Mouse (Mus musculus) fat pad, adult 2 months (tissue): ENCODE measurements around the gene Tctn1.

Source experiments
- DNase-seq: peaks from one replicate; pipeline ENCODE4 v3.0.0-alpha.2; 2011; ENCODE audit warnings: low read depth, low spot score; ENCODE audit errors: extremely low read depth

The Tctn1 gene

GRCm38 (mm10) chr5:122285767-122286150 is 21.5 kb upstream of the Tctn1 start:
- DNase-seq, result no peak

GRCm38 (mm10) chr5:122285029-122285766 is 20.9 kb upstream of the Tctn1 start:
- no peak for DNase-seq

DNA sequence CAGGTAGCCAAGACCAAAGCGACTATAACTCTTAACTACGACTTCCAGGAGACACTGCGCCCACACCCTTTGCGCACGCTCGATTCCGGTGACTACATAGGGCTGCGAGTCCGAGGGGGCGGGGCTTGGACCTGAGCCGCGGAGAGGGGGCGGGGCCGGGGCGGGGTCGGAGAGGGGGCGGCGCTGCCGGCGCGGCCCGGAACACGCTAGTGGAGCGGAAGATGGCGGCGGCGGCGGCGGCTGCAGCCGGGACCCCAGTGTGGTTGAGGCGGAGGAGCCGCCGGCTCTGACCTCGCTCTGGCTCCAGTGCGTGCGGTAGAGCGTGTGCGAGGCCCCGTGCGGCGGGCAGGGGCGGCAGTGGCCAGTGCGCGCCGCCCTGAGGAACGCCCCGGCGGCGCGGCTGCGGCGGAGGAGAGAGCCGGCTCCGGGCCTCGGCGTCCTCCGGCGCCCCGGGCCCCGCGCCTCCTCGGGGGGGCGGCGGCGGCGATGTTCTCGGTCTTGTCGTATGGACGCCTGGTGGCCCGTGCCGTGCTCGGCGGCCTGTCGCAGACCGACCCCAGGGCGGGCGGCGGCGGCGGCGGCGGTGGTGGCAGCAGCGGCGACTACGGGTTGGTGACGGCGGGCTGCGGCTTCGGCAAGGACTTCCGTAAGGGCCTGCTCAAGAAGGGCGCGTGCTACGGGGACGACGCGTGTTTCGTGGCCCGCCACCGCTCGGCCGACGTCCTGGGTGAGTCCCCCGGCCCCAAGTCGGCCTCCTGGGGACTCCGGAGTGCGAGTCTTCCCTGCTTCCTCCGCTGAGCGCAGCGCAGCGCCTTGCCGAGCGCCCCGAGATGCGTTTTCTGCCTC is 20.1 kb upstream of the Tctn1 start, which contains the start of gene Pptc7:
Gene Pptc7, plus strand, starts transcription at position 183 of the 846 bp plus-strand sequence.
- DNase-seq, result peak; percentile 55

DNA sequence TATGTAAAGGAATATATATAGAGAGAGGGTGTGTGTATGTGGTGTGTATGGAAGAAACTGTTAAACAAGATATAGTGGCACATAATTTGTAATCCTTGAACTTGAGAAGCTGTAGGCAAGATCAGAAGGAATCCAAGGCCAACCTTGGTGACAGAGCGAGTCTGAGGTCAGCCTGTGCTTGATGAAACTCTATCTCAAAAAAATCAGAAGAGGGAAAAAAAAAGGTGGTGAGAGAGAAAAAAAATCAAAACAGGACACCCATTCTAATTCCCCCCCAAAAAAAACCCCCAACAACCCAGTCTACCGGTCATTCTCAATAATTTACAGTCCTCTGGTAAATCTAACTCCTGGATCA is 19.5 kb upstream of the Tctn1 start:
- DNase-seq, result no peak

- DNase-seq, result peak; percentile 96
These were observed 16.7 kb upstream of the Tctn1 start for GRCm38 (mm10) chr5:122280827-122281462.

DNA sequence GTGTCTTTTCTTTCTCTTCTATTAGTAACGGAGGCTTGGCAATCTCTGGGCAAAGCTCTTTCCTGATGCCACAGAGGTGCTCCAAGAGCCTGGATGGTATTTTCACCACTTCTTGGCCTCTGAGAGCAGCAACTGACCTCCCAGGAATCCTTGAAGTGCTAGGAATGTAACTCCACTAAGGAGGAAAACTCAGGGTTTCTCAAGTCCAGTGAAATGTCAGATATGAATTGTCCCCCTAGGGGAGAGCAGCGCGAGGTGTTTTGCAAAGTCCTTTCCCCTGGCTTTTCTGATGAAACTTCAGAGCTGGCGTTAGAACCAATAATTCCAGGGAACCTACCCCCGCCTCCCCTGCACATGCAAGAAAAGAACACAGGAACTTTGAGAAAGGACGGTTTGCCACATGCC is 16.2 kb upstream of the Tctn1 start:
- no peak for DNase-seq

GRCm38 (mm10) chr5:122279799-122280421 is 15.7 kb upstream of the Tctn1 start:
- peak; percentile 97 for DNase-seq

DNA sequence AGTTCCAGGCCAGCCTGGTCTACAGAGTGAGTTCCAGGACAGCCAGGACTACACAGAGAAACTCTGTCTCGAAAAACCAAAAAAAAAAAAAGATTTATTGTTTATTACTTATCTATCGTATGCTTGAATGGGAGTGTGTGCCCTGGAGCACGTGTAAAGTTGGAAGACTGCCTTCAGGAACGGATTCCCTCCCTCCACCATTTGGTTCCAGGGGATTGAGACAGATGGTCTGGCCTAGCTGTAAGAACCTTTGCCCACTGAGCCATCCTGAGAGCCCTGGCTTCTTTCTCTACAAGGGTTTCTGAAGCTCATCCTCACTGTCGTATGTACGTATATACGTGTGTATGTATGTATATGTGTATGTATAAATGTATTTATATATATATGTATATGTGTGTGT is 14.7 kb upstream of the Tctn1 start:
- no peak for DNase-seq

DNA sequence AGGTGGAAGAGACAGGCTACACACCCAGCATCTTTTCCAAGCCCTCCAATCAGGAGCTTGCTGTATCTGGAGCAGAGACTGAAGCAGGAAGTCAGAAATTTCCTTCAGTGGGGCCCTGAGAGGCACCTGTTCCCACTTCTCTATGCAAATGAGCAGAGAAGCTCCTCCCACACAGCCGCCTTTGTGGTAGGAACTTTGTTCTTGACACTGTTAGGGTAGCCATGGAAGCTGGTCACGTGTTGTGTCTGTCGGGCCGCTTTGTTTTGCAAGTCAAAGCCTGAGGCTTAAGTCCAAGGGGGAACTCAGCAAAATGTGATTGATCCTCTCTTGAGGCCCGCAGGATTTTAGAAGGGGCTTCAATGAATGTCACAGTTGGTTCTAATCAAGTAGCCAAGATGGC is 10.5 kb upstream of the Tctn1 start:
- no peak for DNase-seq

GRCm38 (mm10) chr5:122272821-122273220 is 8.6 kb upstream of the Tctn1 start:
- DNase-seq, result no peak

- DNase-seq, result no peak
These were observed 4.8 kb upstream of the Tctn1 start for GRCm38 (mm10) chr5:122268858-122269604.

DNA sequence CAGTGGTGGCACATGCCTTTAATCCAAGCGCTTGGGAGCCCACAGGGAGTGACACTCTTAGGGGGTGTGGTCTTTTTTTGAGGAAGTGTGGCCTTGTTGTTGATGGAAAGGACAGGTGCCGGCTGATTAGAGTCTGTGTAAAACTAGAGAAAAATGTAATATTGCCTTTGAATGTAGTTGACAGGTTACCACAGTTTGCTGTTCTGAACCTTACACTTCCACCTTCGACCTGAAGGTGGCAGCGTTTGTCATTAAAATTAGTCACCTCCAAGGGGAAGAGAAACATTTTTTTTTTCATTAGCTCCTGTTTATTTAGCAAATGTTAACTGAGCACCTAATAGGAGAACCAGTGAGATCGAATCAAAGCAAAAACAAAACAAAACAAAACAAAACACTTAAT is 3.6 kb upstream of the Tctn1 start:
- DNase-seq, result no peak

GRCm38 (mm10) chr5:122267136-122267535 is 2.9 kb upstream of the Tctn1 start:
- DNase-seq, result no peak

DNA sequence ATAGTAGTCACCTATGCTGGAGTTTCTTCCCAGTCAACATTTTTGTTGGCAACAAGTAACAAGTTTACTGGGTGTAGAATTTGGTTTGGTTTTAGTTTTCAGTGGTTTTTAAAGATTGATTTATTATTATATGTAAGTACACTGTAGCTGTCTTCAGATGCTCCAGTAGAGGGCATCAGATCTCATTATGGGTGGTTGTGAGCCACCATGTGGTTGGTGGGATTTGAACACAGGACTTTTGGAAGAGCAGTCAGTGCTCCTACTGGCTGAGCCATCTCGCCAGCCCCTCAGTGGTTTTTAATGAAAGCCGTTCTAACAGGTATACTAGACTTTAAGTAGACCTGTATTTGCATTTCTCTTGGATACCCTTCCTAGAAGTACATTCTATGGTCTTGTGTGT is 1.7 kb upstream of the Tctn1 start:
- DNase-seq, result no peak

DNA sequence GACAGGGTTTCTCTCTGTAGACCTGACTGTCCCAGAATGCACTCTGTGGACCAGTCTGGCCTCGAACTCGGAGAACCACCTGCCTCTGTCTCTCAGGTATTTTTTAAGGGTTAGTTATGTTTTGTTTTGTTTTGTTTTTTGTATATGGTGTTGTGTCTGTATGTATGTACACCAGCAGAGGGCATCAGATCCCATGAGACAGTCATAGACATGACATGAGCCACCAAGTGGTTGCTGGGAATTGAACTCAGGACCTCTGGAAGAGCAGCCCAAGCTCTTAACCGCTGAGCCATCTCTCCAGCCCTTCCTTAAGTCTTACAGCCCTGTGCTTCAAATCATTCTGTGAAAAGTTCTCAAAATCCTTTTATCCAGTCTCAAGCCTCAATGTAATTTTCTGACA is 927 bp upstream of the Tctn1 start:
- DNase-seq, result no peak

GRCm38 (mm10) chr5:122262104-122262503 is 2.2 kb downstream of the Tctn1 start:
- DNase-seq, result no peak

- no peak for DNase-seq
These were observed 6.1 kb downstream of the Tctn1 start for GRCm38 (mm10) chr5:122258027-122258741.

- DNase-seq, result no peak
These were observed 12.2 kb downstream of the Tctn1 start for GRCm38 (mm10) chr5:122251895-122252606.

- no peak for DNase-seq
These were observed 15.0 kb downstream of the Tctn1 start for GRCm38 (mm10) chr5:122249281-122249680.
